Mouse (Mus musculus) adipocyte (in vitro differentiated cells): ENCODE results near the gene Ppip5k1.
A peak's percentile ranks its signal among the peaks of the same experiment; 100 is the strongest.
"Not testable (repeated sequence)": the region's sequence is repeated elsewhere in the genome, so short reads cannot be mapped to it uniquely, and the experiment has no call there.

Experiments used
- DNase-seq: peaks from one replicate; pipeline ENCODE4 v3.0.0-alpha.2; 2016; ENCODE audit warnings: low spot score

Ppip5k1 gene

GRCm38 (mm10) chr2:121354820-121355592 is at the start of gene Ppip5k1:
TSS of gene Ppip5k1 (minus strand) at chr2:121355396.
- DNase-seq: peak; percentile 96

GRCm38 (mm10) chr2:121403296-121403695 is 48.1 kb upstream of the Ppip5k1 start:
- no peak for DNase-seq

GRCm38 (mm10) chr2:121396624-121397023 is 41.4 kb upstream of the Ppip5k1 start:
- DNase-seq: peak; percentile 86

GRCm38 (mm10) chr2:121386961-121387575 is 31.9 kb upstream of the Ppip5k1 start, which contains the start of gene Strc:
TSS of gene Strc (minus strand) at chr2:121387168.
- DNase-seq: not testable (repeated sequence)

- no peak for DNase-seq
Observed at GRCm38 (mm10) chr2:121374766-121375165, 19.6 kb upstream of the Ppip5k1 start.

- DNase-seq: no peak
Observed at GRCm38 (mm10) chr2:121372266-121372665, 17.1 kb upstream of the Ppip5k1 start.

- DNase-seq: no peak
Observed at GRCm38 (mm10) chr2:121370921-121371320, 15.7 kb upstream of the Ppip5k1 start.

- DNase-seq: peak; percentile 58
Observed at GRCm38 (mm10) chr2:121368831-121369230, 13.6 kb upstream of the Ppip5k1 start.

GRCm38 (mm10) chr2:121363656-121364055 is 8.5 kb upstream of the Ppip5k1 start:
- DNase-seq: no peak

- no peak for DNase-seq
Observed at GRCm38 (mm10) chr2:121359461-121359860, 4.3 kb upstream of the Ppip5k1 start.

- DNase-seq: no peak
Observed at GRCm38 (mm10) chr2:121358381-121358780, 3.2 kb upstream of the Ppip5k1 start.

GRCm38 (mm10) chr2:121357961-121358360 is 2.8 kb upstream of the Ppip5k1 start:
- DNase-seq: no peak

- DNase-seq: no peak
Observed at GRCm38 (mm10) chr2:121357494-121357893, 2.3 kb upstream of the Ppip5k1 start, which contains the start of gene Ckmt1. TSS of gene Ckmt1 (plus strand) at chr2:121357714.

- DNase-seq: peak; percentile 39
Observed at GRCm38 (mm10) chr2:121354378-121354777, 818 bp downstream of the Ppip5k1 start.

- peak; percentile 51 for DNase-seq
Observed at GRCm38 (mm10) chr2:121353156-121353555, 2.0 kb downstream of the Ppip5k1 start.

- DNase-seq: no peak
Observed at GRCm38 (mm10) chr2:121339057-121339456, 16.1 kb downstream of the Ppip5k1 start.

GRCm38 (mm10) chr2:121329492-121329891 is 25.7 kb downstream of the Ppip5k1 start:
- no peak for DNase-seq

GRCm38 (mm10) chr2:121323693-121324470 is 31.3 kb downstream of the Ppip5k1 start:
- DNase-seq: no peak

GRCm38 (mm10) chr2:121323041-121323440 is 32.2 kb downstream of the Ppip5k1 start:
- no peak for DNase-seq

- no peak for DNase-seq
Observed at GRCm38 (mm10) chr2:121316278-121316677, 38.9 kb downstream of the Ppip5k1 start.

- no peak for DNase-seq
Observed at GRCm38 (mm10) chr2:121308997-121309416, 46.2 kb downstream of the Ppip5k1 start.

- DNase-seq: no peak
Observed at GRCm38 (mm10) chr2:121300036-121300435, 55.2 kb downstream of the Ppip5k1 start.
